9 mouse cellular contexts compared by ENCODE assay signal in the genomic region with DNA sequence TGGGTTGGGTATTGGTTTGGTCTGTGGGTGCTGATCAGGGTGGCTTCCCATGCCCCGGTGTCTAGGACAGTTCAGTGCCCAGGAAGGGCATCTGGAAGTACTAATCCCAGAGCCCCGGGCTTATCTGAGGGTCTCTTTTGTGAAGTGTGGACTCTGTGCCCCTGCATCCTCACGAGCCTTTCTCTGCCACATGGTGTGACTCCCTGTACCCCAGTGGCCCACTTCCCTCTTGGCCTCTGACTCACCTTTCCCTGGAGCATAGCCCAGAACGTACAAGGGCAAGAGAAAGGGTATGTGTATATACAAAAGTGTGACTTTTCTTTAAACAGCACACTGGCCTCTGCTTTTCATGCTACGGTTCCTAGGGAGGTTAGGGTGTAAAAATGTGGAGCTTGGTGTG. TPM values are rescaled to one million over a fixed set of nuclear protein-coding genes. Genes with fewer than 3 reads are reported as not detected.
DNase-seq lines count a peak whose midpoint lies in the region; ATAC-seq lines count a peak whose summit lies in the region.
"Had no signal": no experiment of that assay in that cellular context is flagged by ENCODE, and none has a peak within 500 bp of the region (broad histone marks: within the 10 kb centered on the region; RNA-seq: fewer than 3 reads in every experiment).

No protein-coding gene starts in this region.

- H3K27me3 ChIP-seq in kidney, embryonic 14.5 days (ENCODE audit: control insufficient read depth, insufficient read depth, low read length): no peaks in the 10 kb centered on the region
- 0 out of 2 replicates have a peak, but pooled peaks cover 5% of the 10 kb centered on the region for H3K27me3 ChIP-seq in hindbrain, embryonic 15.5 days
- H3K27me3 ChIP-seq in neural tube, embryonic 12.5 days (replicated peaks): no peaks in the 10 kb centered on the region

- WGBS in kidney, embryonic 14.5 days: 47% methylated on average over 5 of the region's 5 CpGs
- 35% methylated on average over 5 of the region's 5 CpGs for WGBS in hindbrain, embryonic 15.5 days
- 40% methylated on average over 5 of the region's 5 CpGs for WGBS in neural tube, embryonic 12.5 days

- H3K9me3 ChIP-seq in kidney, embryonic 14.5 days (ENCODE audit: control insufficient read depth, low read length): no peaks in the 10 kb centered on the region
- no peaks in the 10 kb centered on the region for H3K9me3 ChIP-seq in hindbrain, embryonic 15.5 days
- no peaks in the 10 kb centered on the region for H3K9me3 ChIP-seq in neural tube, embryonic 12.5 days

- H3K9ac ChIP-seq in kidney, embryonic 14.5 days (ENCODE audit: low read depth, low read length): peak overlapping the region; percentile 74
- H3K9ac ChIP-seq in hindbrain, embryonic 15.5 days: no peak overlapping the region
- peak overlapping the region; percentile 68; the same call in 1 of the 2 replicates for H3K9ac ChIP-seq in neural tube, embryonic 12.5 days

- H3K4me2 ChIP-seq in kidney, embryonic 14.5 days (replicated peaks; ENCODE audit: low read depth, low read length): peak overlapping the region; percentile 98
- peak overlapping the region; percentile 98 for H3K4me2 ChIP-seq in hindbrain, embryonic 15.5 days
- peak overlapping the region; percentile 100 for H3K4me2 ChIP-seq in neural tube, embryonic 12.5 days (replicated peaks)

- no peak for DNase-seq in kidney, postnatal 36 days
- DNase-seq in adrenal gland, postnatal 10 days: peak; percentile 69
- DNase-seq in frontal cortex, postnatal 14 days (ENCODE audit: low spot score in 2 of 2): no peak
- DNase-seq in layer of hippocampus, adult 9-10 months (ENCODE audit: low spot score): no peak
- no peak for DNase-seq in lung, adult 18-20 months

- H3K36me3 ChIP-seq in kidney, embryonic 14.5 days (ENCODE audit: control insufficient read depth, insufficient read depth, low read length): peaks cover 2% of the 10 kb centered on the region; the same call in 1 of the 2 replicates
- no peaks in the 10 kb centered on the region for H3K36me3 ChIP-seq in hindbrain, embryonic 15.5 days
- H3K36me3 ChIP-seq in neural tube, embryonic 12.5 days: no peaks in the 10 kb centered on the region

- peaks cover 16% of the 10 kb centered on the region for H3K4me1 ChIP-seq in kidney, embryonic 14.5 days (ENCODE audit: control insufficient read depth, insufficient read depth, low read length)
- H3K4me1 ChIP-seq in hindbrain, embryonic 15.5 days (replicated peaks): peaks cover 13% of the 10 kb centered on the region
- H3K4me1 ChIP-seq in neural tube, embryonic 12.5 days: peaks cover 17% of the 10 kb centered on the region

- ATAC-seq in kidney, embryonic 14.5 days (ENCODE audit: low FRiP score, low TSS enrichment): no peak
- ATAC-seq in hindbrain, embryonic 15.5 days (ENCODE audit: low FRiP score, low read depth): no peak
- no peak for ATAC-seq in neural tube, embryonic 12.5 days (ENCODE audit: low FRiP score, low read depth)

- H3K4me3 ChIP-seq in kidney, embryonic 14.5 days (ENCODE audit: low read length): peak overlapping the region; percentile 75
- peak overlapping the region; percentile 55 for H3K4me3 ChIP-seq in hindbrain, embryonic 15.5 days
- H3K4me3 ChIP-seq in neural tube, embryonic 12.5 days: peak overlapping the region; percentile 64

- H3K27ac ChIP-seq in kidney, embryonic 14.5 days (ENCODE audit: low read depth, low read length): no peak overlapping the region
- no peak overlapping the region for H3K27ac ChIP-seq in hindbrain, embryonic 15.5 days (replicated peaks)
- no peak overlapping the region for H3K27ac ChIP-seq in neural tube, embryonic 12.5 days

RNA-seq across cellular contexts. Expression of gene Mybl2, which starts 1.2 kb away (rescaled TPM):
- 15.2 and 25.9 TPM in 2 replicates for polyA plus RNA-seq in kidney, embryonic 14.5 days (2014; fragmentation: Nextera tagmentation; extraction: Ambion mirVana)
- 10 to 100 TPM in 1 of 2 experiments, 1 to 10 TPM in 1; 8.8 to 11.1 TPM for total RNA-seq in adrenal gland, postnatal 10 days (2021)
- 5.3 and 6.7 TPM in 2 replicates for polyA plus RNA-seq in hindbrain, embryonic 15.5 days (2015; fragmentation: Nextera tagmentation; extraction: Ambion mirVana)
- 21.0 and 22.1 TPM in 2 replicates for polyA plus RNA-seq in neural tube, embryonic 12.5 days (2016; fragmentation: Nextera tagmentation; extraction: Ambion mirVana)

RNA-seq across cellular contexts. Expression of gene Gtsf1l, which starts 31.9 kb away (rescaled TPM):
- polyA plus RNA-seq in kidney, embryonic 14.5 days (2014; fragmentation: Nextera tagmentation; extraction: Ambion mirVana): 0.24 TPM in 1 of 2 replicates, not detected in the other
- total RNA-seq in adrenal gland, postnatal 10 days (2021): not detected
- 0.20 TPM in 1 of 2 replicates, not detected in the other for polyA plus RNA-seq in hindbrain, embryonic 15.5 days (2015; fragmentation: Nextera tagmentation; extraction: Ambion mirVana)
- not detected in 2 replicates for polyA plus RNA-seq in neural tube, embryonic 12.5 days (2016; fragmentation: Nextera tagmentation; extraction: Ambion mirVana)
- total RNA-seq: liver, adult 2 months had no signal
- polyA plus RNA-seq: liver, adult 2 months had no signal

RNA-seq across cellular contexts. Expression of gene Ift52, which starts 38.6 kb away (rescaled TPM):
- polyA plus RNA-seq in kidney, embryonic 14.5 days (2014; fragmentation: Nextera tagmentation; extraction: Ambion mirVana): 43.4 and 56.0 TPM in 2 replicates
- 10 to 100 TPM; 35.6 to 38.1 TPM for total RNA-seq in adrenal gland, postnatal 10 days (2021)
- polyA plus RNA-seq in hindbrain, embryonic 15.5 days (2015; fragmentation: Nextera tagmentation; extraction: Ambion mirVana): 35.6 and 37.8 TPM in 2 replicates
- polyA plus RNA-seq in neural tube, embryonic 12.5 days (2016; fragmentation: Nextera tagmentation; extraction: Ambion mirVana): 46.8 and 48.4 TPM in 2 replicates
